Mouse (Mus musculus): ENCODE results near the gene Ccl9. TPM values are rescaled to one million over a fixed set of nuclear protein-coding genes. Genes with fewer than 3 reads are reported as not detected.

Ccl9 gene
- polyA plus RNA-seq (2012; rRNA removed) = 0.92 and 1.7 TPM in 2 replicates

- TF ChIP-seq CTCF (conservative IDR thresholded peaks at IDR 0.05; ENCODE audit: insufficient read depth, insufficient read length, low read depth, low read length) = no peak
- TF ChIP-seq POLR2A (IDR thresholded peaks at IDR 0.05; ENCODE audit: low read depth, low read length) = no peak
- H3K4me3 ChIP-seq (ENCODE audit: insufficient read depth, low read depth, low read length) = no peak within 1 kb of the TSS
- no peaks in the 10 kb centered on the region for H3K27me3 ChIP-seq (replicated peaks; ENCODE audit: control insufficient read depth, insufficient read depth, low read length)
- H3K36me3 ChIP-seq (ENCODE audit: control insufficient read depth, insufficient read depth, low read length) = no peaks in the 10 kb centered on the region
- no peaks in the 10 kb centered on the region for H3K4me1 ChIP-seq (ENCODE audit: control insufficient read depth, insufficient read depth, low read length)
- no peak within 1 kb of the TSS for H3K27ac ChIP-seq (ENCODE audit: insufficient read depth, low read depth, low read length)
- DNase-seq = no peak
- WGBS = 63% methylated on average over 2 of the region's 2 CpGs
Observed at GRCm38 (mm10) chr11:83578186-83578760, at the start of gene Ccl9. Gene Ccl9 (minus strand): TSS chr11:83578636.

GRCm38 (mm10) chr11:83623586-83623985 is 45.1 kb upstream of the Ccl9 start:
- Histone ChIP-seq H3K4me1 (ENCODE audit: control insufficient read depth, insufficient read depth, low read length) (no peaks in the 10 kb centered on the region), H3K27me3 (replicated peaks; ENCODE audit: control insufficient read depth, insufficient read depth, low read length) (no peaks in the 10 kb centered on the region), H3K4me3 (ENCODE audit: insufficient read depth, low read depth, low read length) (no peak overlapping the region), H3K27ac (ENCODE audit: insufficient read depth, low read depth, low read length) (no peak overlapping the region), H3K36me3 (ENCODE audit: control insufficient read depth, insufficient read depth, low read length) (no peaks in the 10 kb centered on the region)
- DNase-seq = no peak
- 93% methylated on average over 3 of the region's 3 CpGs for WGBS
- TF ChIP-seq POLR2A (IDR thresholded peaks at IDR 0.05; ENCODE audit: low read depth, low read length) (no peak), CTCF (conservative IDR thresholded peaks at IDR 0.05; ENCODE audit: insufficient read depth, insufficient read length, low read depth, low read length) (no peak)

- DNase-seq = no peak
- 88% methylated on average over 1 of the region's 1 CpGs for WGBS
- TF ChIP-seq POLR2A (IDR thresholded peaks at IDR 0.05; ENCODE audit: low read depth, low read length) = no peak
- TF ChIP-seq CTCF (conservative IDR thresholded peaks at IDR 0.05; ENCODE audit: insufficient read depth, insufficient read length, low read depth, low read length) = no peak
- no peak overlapping the region for H3K4me3 ChIP-seq (ENCODE audit: insufficient read depth, low read depth, low read length)
- H3K27me3 ChIP-seq (replicated peaks; ENCODE audit: control insufficient read depth, insufficient read depth, low read length) = no peaks in the 10 kb centered on the region
- H3K4me1 ChIP-seq (ENCODE audit: control insufficient read depth, insufficient read depth, low read length) = no peaks in the 10 kb centered on the region
- no peak overlapping the region for H3K27ac ChIP-seq (ENCODE audit: insufficient read depth, low read depth, low read length)
- H3K36me3 ChIP-seq (ENCODE audit: control insufficient read depth, insufficient read depth, low read length) = no peaks in the 10 kb centered on the region
Observed at GRCm38 (mm10) chr11:83619037-83619436, 40.6 kb upstream of the Ccl9 start.

GRCm38 (mm10) chr11:83618238-83618637 is 39.8 kb upstream of the Ccl9 start:
- 64% methylated on average over 5 of the region's 5 CpGs for WGBS
- no peak overlapping the region for H3K4me3 ChIP-seq (ENCODE audit: insufficient read depth, low read depth, low read length)
- DNase-seq = no peak
- H3K4me1 ChIP-seq (ENCODE audit: control insufficient read depth, insufficient read depth, low read length) = no peaks in the 10 kb centered on the region
- H3K36me3 ChIP-seq (ENCODE audit: control insufficient read depth, insufficient read depth, low read length) = no peaks in the 10 kb centered on the region
- no peak overlapping the region for H3K27ac ChIP-seq (ENCODE audit: insufficient read depth, low read depth, low read length)
- H3K27me3 ChIP-seq (replicated peaks; ENCODE audit: control insufficient read depth, insufficient read depth, low read length) = no peaks in the 10 kb centered on the region
- TF ChIP-seq CTCF (conservative IDR thresholded peaks at IDR 0.05; ENCODE audit: insufficient read depth, insufficient read length, low read depth, low read length) = no peak
- TF ChIP-seq POLR2A (IDR thresholded peaks at IDR 0.05; ENCODE audit: low read depth, low read length) = no peak

GRCm38 (mm10) chr11:83616586-83616985 is 38.1 kb upstream of the Ccl9 start:
- H3K27ac ChIP-seq (ENCODE audit: insufficient read depth, low read depth, low read length) = no peak overlapping the region
- H3K4me3 ChIP-seq (ENCODE audit: insufficient read depth, low read depth, low read length) = no peak overlapping the region
- DNase-seq = no peak
- no peaks in the 10 kb centered on the region for H3K27me3 ChIP-seq (replicated peaks; ENCODE audit: control insufficient read depth, insufficient read depth, low read length)
- TF ChIP-seq CTCF (conservative IDR thresholded peaks at IDR 0.05; ENCODE audit: insufficient read depth, insufficient read length, low read depth, low read length) (no peak), POLR2A (IDR thresholded peaks at IDR 0.05; ENCODE audit: low read depth, low read length) (no peak)
- no peaks in the 10 kb centered on the region for H3K36me3 ChIP-seq (ENCODE audit: control insufficient read depth, insufficient read depth, low read length)
- H3K4me1 ChIP-seq (ENCODE audit: control insufficient read depth, insufficient read depth, low read length) = no peaks in the 10 kb centered on the region
- WGBS = 88% methylated on average over 1 of the region's 1 CpGs

- no peak for TF ChIP-seq CTCF (conservative IDR thresholded peaks at IDR 0.05; ENCODE audit: insufficient read depth, insufficient read length, low read depth, low read length)
- no peak for TF ChIP-seq POLR2A (IDR thresholded peaks at IDR 0.05; ENCODE audit: low read depth, low read length)
- no peak for DNase-seq
- H3K27me3 ChIP-seq (replicated peaks; ENCODE audit: control insufficient read depth, insufficient read depth, low read length) = no peaks in the 10 kb centered on the region
- H3K27ac ChIP-seq (ENCODE audit: insufficient read depth, low read depth, low read length) = no peak overlapping the region
- 85% methylated on average over 2 of the region's 2 CpGs for WGBS
- H3K4me1 ChIP-seq (ENCODE audit: control insufficient read depth, insufficient read depth, low read length) = no peaks in the 10 kb centered on the region
- H3K36me3 ChIP-seq (ENCODE audit: control insufficient read depth, insufficient read depth, low read length) = no peaks in the 10 kb centered on the region
- H3K4me3 ChIP-seq (ENCODE audit: insufficient read depth, low read depth, low read length) = no peak overlapping the region
Observed at GRCm38 (mm10) chr11:83610900-83611299, 32.5 kb upstream of the Ccl9 start.

GRCm38 (mm10) chr11:83606396-83606795 is 28.0 kb upstream of the Ccl9 start:
- TF ChIP-seq CTCF (conservative IDR thresholded peaks at IDR 0.05; ENCODE audit: insufficient read depth, insufficient read length, low read depth, low read length) (no peak), POLR2A (IDR thresholded peaks at IDR 0.05; ENCODE audit: low read depth, low read length) (no peak)
- no peak overlapping the region for H3K27ac ChIP-seq (ENCODE audit: insufficient read depth, low read depth, low read length)
- no peaks in the 10 kb centered on the region for H3K4me1 ChIP-seq (ENCODE audit: control insufficient read depth, insufficient read depth, low read length)
- H3K27me3 ChIP-seq (replicated peaks; ENCODE audit: control insufficient read depth, insufficient read depth, low read length) = no peaks in the 10 kb centered on the region
- no peaks in the 10 kb centered on the region for H3K36me3 ChIP-seq (ENCODE audit: control insufficient read depth, insufficient read depth, low read length)
- 38% methylated on average over 1 of the region's 1 CpGs for WGBS
- H3K4me3 ChIP-seq (ENCODE audit: insufficient read depth, low read depth, low read length) = no peak overlapping the region
- DNase-seq = no peak
